Mouse (Mus musculus) spleen, adult 2 months (tissue): ENCODE measurements around the gene Agbl1. TPM values are rescaled to one million over a fixed set of nuclear protein-coding genes. Genes with fewer than 3 reads are reported as not detected.
"Not testable (repeated sequence)": the region's sequence is repeated elsewhere in the genome, so short reads cannot be mapped to it uniquely, and the experiment has no call there.

Experiments
- DNase-seq, 2 experiments: peaks; one replicate each; pipeline versions ENCODE4 v3.0.0 to v3.0.0-alpha.2; 2012 to 2021; ENCODE audit warnings: low spot score in 2 of 2, low read depth in 1 of 2
- H3K27ac ChIP-seq: fragments of 200-500 bp; 2 replicates; pipeline ENCODE4 v1.5.1; 2012; ENCODE audit warnings: low read length, inconsistent platforms; ENCODE audit not compliant: insufficient read depth
- H3K27me3 ChIP-seq: fragments of 200-500 bp; 2 replicates; pipeline ENCODE4 v1.6.1; 2012; ENCODE audit warnings: mild to moderate bottlenecking, moderate library complexity, low read length, inconsistent platforms; ENCODE audit not compliant: control insufficient read depth, insufficient read depth
- H3K36me3 ChIP-seq: fragments of 200-500 bp; 2 replicates; pipeline ENCODE4 v1.6.1; 2012; ENCODE audit warnings: mild to moderate bottlenecking, low read length, inconsistent platforms; ENCODE audit not compliant: control insufficient read depth, insufficient read depth
- H3K4me1 ChIP-seq: fragments of 200-500 bp; 2 replicates; pipeline ENCODE4 v1.6.1; 2011; ENCODE audit warnings: inconsistent platforms; ENCODE audit not compliant: control insufficient read depth, insufficient read depth, insufficient read length
- H3K4me3 ChIP-seq: fragments of 200-500 bp; 2 replicates; pipeline ENCODE4 v1.5.1; 2011; ENCODE audit warnings: mild to moderate bottlenecking, inconsistent platforms; ENCODE audit not compliant: insufficient read depth, insufficient read length; ENCODE audit errors: extremely low read depth
- CTCF ChIP-seq: fragments of 200-500 bp; IDR thresholded peaks from 2 replicates; pipeline ENCODE4 v1.5.1; 2011; ENCODE audit warnings: mild to moderate bottlenecking, inconsistent platforms; ENCODE audit not compliant: insufficient read depth, insufficient read length, insufficient replicate concordance; ENCODE audit errors: extremely low read depth
- POLR2A ChIP-seq: fragments of 200-500 bp; IDR thresholded peaks from 2 replicates; pipeline ENCODE4 v1.6.1; 2011; ENCODE audit warnings: low read depth, low read length, inconsistent platforms
- WGBS: fragments of 180-500 bp; shearing (Covaris S2); methylation state at CpG from one replicate; pipeline ENCODE4 v1.1.7; 2018; 5-methylcytosine and 5-hydroxymethylcytosine counted together
- polyA plus RNA-seq: library from polyadenylated mRNA; depleted of rRNA; stranded (reverse); fragments of >200 nt; gene quantifications from 2 replicates; pipeline ENCODE4 v1.2.3, GENCODE M21; 2012

Agbl1 gene
- polyA plus RNA-seq, 1 experiment = 0.08 TPM

DNA sequence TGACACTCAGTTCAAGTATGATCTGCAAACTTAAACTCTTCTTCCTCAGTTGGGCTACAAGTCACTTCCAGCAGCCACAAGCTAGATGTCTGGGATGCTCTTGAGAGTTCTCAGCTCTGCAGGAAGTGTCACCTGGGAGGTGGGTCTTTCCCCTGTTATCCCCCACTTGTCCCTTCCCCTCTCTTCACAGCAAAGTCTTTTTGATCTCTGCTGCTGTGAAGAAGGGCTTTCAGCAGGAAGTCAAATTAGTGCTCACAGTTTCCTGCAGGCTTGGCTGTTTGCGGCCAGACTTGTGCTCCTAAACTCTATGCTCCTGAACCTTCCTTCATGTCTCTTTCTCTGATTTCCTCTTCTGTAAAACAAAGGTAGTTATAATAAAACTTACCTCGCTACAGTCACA lies 806 bp upstream of the Agbl1 start:
- Histone ChIP-seq H3K27me3 (no peaks in the 10 kb centered on the region), H3K36me3 (no peaks in the 10 kb centered on the region), H3K27ac (no peak overlapping the region), H3K4me1 (0 out of 2 replicates have a peak, but pooled peaks cover 2% of the 10 kb centered on the region), H3K4me3 (no peak overlapping the region)
- WGBS = 3% methylated on average over 2 of the region's 2 CpGs
- TF ChIP-seq CTCF = no peak
- TF ChIP-seq POLR2A = no peak
- peak in 1 of 2 experiments; percentile 3 for DNase-seq

GRCm38 (mm10) chr7:76234321-76234720 lies 4.6 kb downstream of the Agbl1 start:
- Histone ChIP-seq H3K27ac (no peak overlapping the region), H3K27me3 (no peaks in the 10 kb centered on the region), H3K36me3 (no peaks in the 10 kb centered on the region), H3K4me3 (no peak overlapping the region), H3K4me1 (0 out of 2 replicates have a peak, but pooled peaks cover 2% of the 10 kb centered on the region)
- no peak for TF ChIP-seq CTCF
- no peak for TF ChIP-seq POLR2A
- WGBS = 77% methylated on average over 2 of the region's 2 CpGs
- no peak for DNase-seq

- 76% methylated on average over 4 of the region's 4 CpGs for WGBS
These were observed 7.8 kb downstream of the Agbl1 start for GRCm38 (mm10) chr7:76237497-76237896.

DNA sequence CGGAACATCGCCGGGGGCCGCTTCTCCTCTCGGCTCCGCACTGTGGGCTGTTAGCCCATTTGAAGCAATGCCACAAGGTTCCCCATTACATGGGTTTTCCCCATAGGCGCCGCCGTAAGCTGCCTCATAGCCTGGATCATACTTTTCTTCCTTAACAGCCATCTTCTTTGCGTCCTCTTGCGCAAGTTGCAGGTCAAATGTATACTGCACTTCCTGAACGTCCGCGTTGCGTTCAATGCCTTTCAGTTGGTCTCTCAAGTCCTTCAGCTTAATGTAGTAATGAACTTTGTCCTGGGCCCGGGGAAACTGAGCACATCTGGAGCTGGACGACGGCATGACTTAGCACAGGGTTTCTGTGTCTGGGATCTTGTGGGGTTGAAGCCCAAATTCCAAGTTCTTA lies 15.2 kb downstream of the Agbl1 start:
- 95% methylated on average over 18 of the region's 18 CpGs for WGBS
- not testable (repeated sequence) for H3K36me3 ChIP-seq, H3K4me1 ChIP-seq, H3K4me3 ChIP-seq, H3K27me3 ChIP-seq, H3K27ac ChIP-seq, DNase-seq

More at GRCm38 (mm10) chr7:76237497-76237896, 7.8 kb downstream of the Agbl1 start:
- no peak overlapping the region for H3K4me3 ChIP-seq
- no peaks in the 10 kb centered on the region for H3K27me3 ChIP-seq
- TF ChIP-seq CTCF (no peak), POLR2A (no peak)
- no peak overlapping the region for H3K27ac ChIP-seq
- peak in 1 of 2 experiments; percentile 36 for DNase-seq
- no peaks in the 10 kb centered on the region for H3K4me1 ChIP-seq
- H3K36me3 ChIP-seq = no peaks in the 10 kb centered on the region

DNA sequence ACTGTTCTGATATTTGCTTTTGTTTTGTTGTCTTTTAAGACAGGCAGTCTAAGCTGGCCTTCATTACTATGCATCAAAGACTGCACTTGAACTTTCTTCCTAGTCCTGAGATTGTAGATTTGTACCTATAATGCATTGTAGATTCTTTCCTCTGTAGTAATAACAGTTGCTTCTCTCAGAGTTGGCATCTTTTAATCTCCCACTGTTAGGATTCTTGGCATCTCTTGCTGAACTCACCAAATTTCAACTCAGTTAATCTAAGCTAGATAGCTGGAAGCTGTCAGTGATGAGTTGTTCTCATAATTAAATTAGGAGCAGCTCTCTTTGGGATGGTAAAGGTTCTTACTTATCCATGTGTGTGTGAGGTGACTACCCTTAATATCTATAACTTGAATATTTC lies 45.4 kb downstream of the Agbl1 start:
- Histone ChIP-seq H3K4me3 (no peak overlapping the region), H3K27me3 (no peaks in the 10 kb centered on the region), H3K36me3 (no peaks in the 10 kb centered on the region), H3K27ac (no peak overlapping the region), H3K4me1 (no peaks in the 10 kb centered on the region)
- TF ChIP-seq POLR2A = no peak
- no peak for TF ChIP-seq CTCF
- DNase-seq = no peak

GRCm38 (mm10) chr7:76282831-76283230 lies 53.1 kb downstream of the Agbl1 start:
- TF ChIP-seq POLR2A (no peak), CTCF (no peak)
- Histone ChIP-seq H3K27me3 (no peaks in the 10 kb centered on the region), H3K4me1 (no peaks in the 10 kb centered on the region), H3K27ac (no peak overlapping the region), H3K36me3 (no peaks in the 10 kb centered on the region), H3K4me3 (no peak overlapping the region)
- DNase-seq = no peak
- WGBS = 43% methylated on average over 2 of the region's 2 CpGs

GRCm38 (mm10) chr7:76287531-76287930 lies 57.8 kb downstream of the Agbl1 start:
- TF ChIP-seq CTCF (no peak), POLR2A (no peak)
- no peak for DNase-seq
- no peak overlapping the region for H3K4me3 ChIP-seq
- H3K36me3 ChIP-seq = no peaks in the 10 kb centered on the region
- 85% methylated on average over 3 of the region's 3 CpGs for WGBS
- no peaks in the 10 kb centered on the region for H3K27me3 ChIP-seq
- no peak overlapping the region for H3K27ac ChIP-seq
- H3K4me1 ChIP-seq = no peaks in the 10 kb centered on the region
